Mouse (Mus musculus) neural tube, embryonic 12.5 days (tissue): ENCODE data around the gene Arhgap9. TPM values are rescaled to one million over a fixed set of nuclear protein-coding genes. Genes with fewer than 3 reads are reported as not detected.

Source experiments
- ATAC-seq: fragments of 200-750 bp; cut with Nextera tagmentation; 2 replicates; pipeline ENCODE4 v1.8.0; 2017; ENCODE audit warnings: low read depth, mild to moderate bottlenecking, moderate TSS enrichment, moderate library complexity; ENCODE audit not compliant: low FRiP score
- H3K27ac ChIP-seq: fragments of 300-500 bp; sonication (generic); 2 replicates; pipeline ENCODE4 v1.5.1; 2016
- H3K27me3 ChIP-seq: fragments of 300-500 bp; sonication (generic); replicated peaks from 2 replicates; pipeline ENCODE4 v1.6.1; 2016; ENCODE audit warnings: mild to moderate bottlenecking
- H3K36me3 ChIP-seq: fragments of 300-500 bp; sonication (generic); 2 replicates; pipeline ENCODE4 v1.6.1; 2016; ENCODE audit warnings: mild to moderate bottlenecking
- H3K4me1 ChIP-seq: fragments of 300-500 bp; sonication (generic); 2 replicates; pipeline ENCODE4 v1.6.1; 2016
- H3K4me2 ChIP-seq: fragments of 300-500 bp; sonication (generic); replicated peaks from 2 replicates; pipeline ENCODE4 v1.6.1; 2016; ENCODE audit warnings: mild to moderate bottlenecking
- H3K4me3 ChIP-seq: fragments of 300-500 bp; sonication (generic); 2 replicates; pipeline ENCODE4 v1.5.1; 2016
- H3K9ac ChIP-seq: fragments of 300-500 bp; sonication (generic); 2 replicates; pipeline ENCODE4 v1.6.1; 2016; ENCODE audit warnings: mild to moderate bottlenecking
- H3K9me3 ChIP-seq: fragments of 300-500 bp; sonication (generic); 2 replicates; pipeline ENCODE4 v1.6.1; 2016; ENCODE audit warnings: mild to moderate bottlenecking
- WGBS: fragments of 180-500 bp; shearing (Covaris S2); methylation state at CpG from one replicate; pipeline ENCODE4 v1.1.7; 2016; 5-methylcytosine and 5-hydroxymethylcytosine counted together
- polyA plus RNA-seq: library from polyadenylated mRNA; unstranded; fragments of >200 nt; fragmentation: Nextera tagmentation; extraction: Ambion mirVana; gene quantifications from 2 replicates; pipeline ENCODE4 v1.2.1, GENCODE M21; 2016

The Arhgap9 gene
- 1.7 and 2.0 TPM in 2 replicates for polyA plus RNA-seq

DNA sequence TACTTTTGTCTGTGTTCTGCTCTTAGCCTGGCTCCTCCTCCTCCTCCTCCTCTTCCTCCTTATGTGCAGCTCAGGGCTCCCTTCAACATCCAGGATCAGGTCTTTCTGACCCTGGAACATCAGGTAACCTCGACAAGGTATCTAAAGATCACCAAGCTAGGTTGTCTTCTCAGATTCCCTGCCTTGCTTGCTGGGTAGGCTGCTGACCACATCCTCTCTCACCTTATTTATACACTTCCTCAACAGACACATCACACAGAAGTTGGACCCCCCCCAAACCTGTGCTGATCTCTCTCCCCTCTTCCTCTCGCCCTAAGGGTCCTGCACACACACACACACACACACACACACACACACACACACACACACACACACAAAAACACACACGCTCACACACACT lies at the start of gene Arhgap9:
Gene Arhgap9, plus strand, starts transcription at position 344 of the 400 bp plus-strand sequence.
- no peaks in the 10 kb centered on the region for H3K9me3 ChIP-seq
- no peak for ATAC-seq
- H3K4me1 ChIP-seq = peaks cover 11% of the 10 kb centered on the region
- no peak within 1 kb of the TSS for H3K4me2 ChIP-seq
- no peak within 1 kb of the TSS; the same call in 1 of the 2 replicates for H3K4me3 ChIP-seq
- no peak within 1 kb of the TSS for H3K9ac ChIP-seq
- WGBS = 72% methylated on average over 3 of the region's 3 CpGs
- peaks cover 32% of the 10 kb centered on the region for H3K27me3 ChIP-seq
- H3K27ac ChIP-seq = no peak within 1 kb of the TSS
- H3K36me3 ChIP-seq = no peaks in the 10 kb centered on the region

DNA sequence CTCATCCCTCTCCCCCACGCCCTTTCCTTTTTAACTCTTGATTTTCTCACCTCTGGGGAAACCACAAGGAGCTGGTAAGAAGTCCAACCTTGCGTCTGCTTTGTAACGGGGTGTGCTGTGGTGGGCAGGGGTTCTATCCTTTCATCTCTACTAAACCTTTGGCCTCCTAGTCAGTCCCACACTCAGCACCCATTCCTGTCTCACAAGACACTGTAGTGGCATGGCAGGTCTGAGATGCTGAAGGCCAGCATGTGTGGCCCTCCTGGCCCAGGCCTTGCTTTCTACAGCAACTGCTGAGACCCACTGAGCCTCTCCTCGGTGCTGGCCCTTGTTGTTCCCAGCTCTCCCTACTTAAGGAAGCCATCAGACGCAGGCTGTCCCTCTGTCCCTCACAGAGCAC lies 49.4 kb upstream of the Arhgap9 start:
- peaks cover 22% of the 10 kb centered on the region for H3K4me1 ChIP-seq
- no peaks in the 10 kb centered on the region for H3K9me3 ChIP-seq
- H3K9ac ChIP-seq = 0 out of 2 replicates have a peak overlapping the region, but pooled peaks have one; percentile 23
- no peak overlapping the region for H3K4me3 ChIP-seq
- peaks cover 88% of the 10 kb centered on the region for H3K36me3 ChIP-seq
- H3K27ac ChIP-seq = no peak overlapping the region
- H3K27me3 ChIP-seq = no peaks in the 10 kb centered on the region
- ATAC-seq = no peak
- 87% methylated on average over 5 of the region's 5 CpGs for WGBS
- H3K4me2 ChIP-seq = no peak overlapping the region

DNA sequence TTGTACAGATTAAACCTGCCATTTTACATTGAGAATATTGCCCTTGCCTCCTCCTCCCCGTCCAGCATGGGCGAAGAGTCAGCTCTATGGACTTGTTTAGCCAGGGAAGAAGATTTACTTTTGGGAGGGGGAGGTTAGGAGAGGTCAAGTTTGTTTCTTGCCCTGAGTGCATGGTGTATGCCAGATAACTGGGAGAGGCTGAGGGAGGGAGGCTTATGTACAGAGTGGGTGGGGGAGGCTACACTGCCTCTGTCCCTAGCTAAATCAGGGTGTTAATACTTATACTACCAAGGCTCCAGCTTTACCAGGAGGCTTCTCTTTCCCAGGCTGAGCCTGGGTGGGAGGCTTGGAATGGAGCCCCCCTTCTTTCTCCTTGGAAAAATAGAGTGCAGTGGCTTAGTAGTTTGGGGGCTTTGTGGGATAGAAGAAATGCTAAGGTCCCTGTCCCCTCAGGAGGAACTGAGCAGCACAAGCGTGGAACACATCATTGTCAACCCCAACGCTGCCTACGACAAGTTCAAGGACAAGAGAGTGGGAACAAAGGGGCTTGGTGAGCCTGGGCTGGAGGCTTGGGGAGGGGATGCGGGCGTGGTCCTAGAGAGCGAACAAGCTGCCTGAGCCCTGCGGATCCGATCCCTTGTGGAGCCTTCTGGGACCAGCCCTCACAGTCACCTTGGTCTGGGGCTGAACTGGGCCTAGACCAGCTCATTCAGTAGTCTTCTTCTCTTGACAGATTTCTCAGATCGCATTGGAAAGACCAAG lies 47.3 kb upstream of the Arhgap9 start:
- no peak overlapping the region for H3K27ac ChIP-seq
- no peak overlapping the region for H3K4me2 ChIP-seq
- no peaks in the 10 kb centered on the region for H3K27me3 ChIP-seq
- no peak overlapping the region for H3K9ac ChIP-seq
- H3K9me3 ChIP-seq = no peaks in the 10 kb centered on the region
- 90% methylated on average over 11 of the region's 11 CpGs for WGBS
- peaks cover 3% of the 10 kb centered on the region for H3K4me1 ChIP-seq
- ATAC-seq = no peak
- H3K36me3 ChIP-seq = peaks cover 95% of the 10 kb centered on the region
- H3K4me3 ChIP-seq = no peak overlapping the region

DNA sequence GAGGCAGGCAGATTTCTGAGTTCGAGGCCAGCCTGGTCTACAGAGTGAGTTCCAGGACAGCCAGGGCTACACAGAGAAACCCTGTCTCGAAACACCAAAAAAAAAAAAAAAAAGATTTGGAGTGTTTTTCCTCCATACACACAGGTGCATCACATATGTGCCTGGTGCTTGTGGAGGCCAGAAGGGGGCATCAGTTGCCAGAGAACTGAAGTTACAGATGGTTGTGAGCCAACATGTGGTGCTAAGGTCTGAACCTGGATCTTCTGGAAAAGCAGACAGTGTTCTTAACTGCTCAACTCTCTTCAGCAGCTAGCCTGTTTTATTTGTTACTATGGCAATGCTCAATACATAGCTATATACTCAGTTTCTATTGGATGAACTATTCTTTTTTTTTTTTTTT lies 42.0 kb upstream of the Arhgap9 start:
- Histone ChIP-seq H3K36me3 (peaks cover 94% of the 10 kb centered on the region), H3K4me2 (no peak overlapping the region), H3K9ac (no peak overlapping the region), H3K27ac (no peak overlapping the region), H3K9me3 (no peaks in the 10 kb centered on the region), H3K27me3 (no peaks in the 10 kb centered on the region), H3K4me1 (0 out of 2 replicates have a peak, but pooled peaks cover 1% of the 10 kb centered on the region), H3K4me3 (no peak overlapping the region)
- ATAC-seq = no peak
- WGBS = 92% methylated on average over 2 of the region's 2 CpGs

DNA sequence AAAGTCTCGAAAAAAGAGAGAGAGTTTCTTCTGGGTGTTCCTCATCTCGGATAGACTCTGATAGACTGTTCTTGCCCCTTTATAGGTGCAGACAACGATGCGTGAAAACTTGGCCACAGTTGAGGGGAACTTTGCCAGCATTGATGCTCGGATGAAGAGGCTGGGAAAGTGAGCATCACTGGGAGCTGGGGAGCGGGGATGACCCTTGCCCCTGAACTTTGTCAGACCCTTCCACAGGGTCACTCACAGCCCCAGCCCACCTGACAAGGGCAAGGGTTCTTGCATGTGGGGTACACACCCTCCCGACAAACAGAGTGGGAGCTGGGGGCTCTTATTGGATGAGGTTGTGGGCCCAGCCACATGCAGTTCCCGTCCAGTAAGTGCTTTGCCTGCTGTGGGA lies 40.4 kb upstream of the Arhgap9 start:
- Histone ChIP-seq H3K4me1 (peaks cover 17% of the 10 kb centered on the region), H3K36me3 (peaks cover 95% of the 10 kb centered on the region), H3K9me3 (no peaks in the 10 kb centered on the region), H3K27me3 (no peaks in the 10 kb centered on the region), H3K27ac (no peak overlapping the region), H3K4me3 (no peak overlapping the region), H3K4me2 (no peak overlapping the region), H3K9ac (no peak overlapping the region)
- no peak for ATAC-seq
- 90% methylated on average over 8 of the region's 8 CpGs for WGBS

DNA sequence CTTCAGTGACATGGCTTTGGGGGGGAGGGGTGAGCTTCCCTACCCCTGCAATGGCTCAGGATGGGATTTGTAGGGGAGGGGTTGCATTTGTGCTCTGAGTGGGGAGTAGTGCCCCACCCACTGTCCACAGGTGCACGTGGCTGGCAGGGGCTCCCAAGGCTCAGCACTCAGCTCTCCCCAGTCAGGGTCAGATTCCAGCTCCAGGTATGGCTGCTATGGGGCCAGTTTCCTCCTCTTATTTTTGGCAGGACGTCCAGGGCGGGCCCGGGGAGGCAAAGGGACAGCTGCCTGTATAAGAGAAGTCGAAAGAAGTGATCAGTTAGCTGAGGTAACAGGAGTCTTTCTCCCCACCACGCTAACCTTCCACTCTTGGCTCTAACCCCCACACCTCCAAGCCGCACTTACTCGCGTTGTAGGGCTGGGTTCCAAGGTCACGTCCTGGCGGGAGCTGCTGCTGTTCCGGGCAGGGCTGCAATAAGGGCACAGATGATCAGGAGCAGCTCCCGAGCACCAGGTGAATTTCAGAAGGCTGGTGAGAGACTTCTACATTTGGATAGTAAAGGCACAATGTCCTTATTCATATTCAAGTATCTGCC lies 39.0 kb upstream of the Arhgap9 start:
- Histone ChIP-seq H3K4me1 (peaks cover 31% of the 10 kb centered on the region), H3K9ac (no peak overlapping the region), H3K27me3 (no peaks in the 10 kb centered on the region), H3K4me3 (no peak overlapping the region), H3K36me3 (peaks cover 92% of the 10 kb centered on the region), H3K4me2 (no peak overlapping the region), H3K27ac (no peak overlapping the region), H3K9me3 (no peaks in the 10 kb centered on the region)
- 84% methylated on average over 13 of the region's 13 CpGs for WGBS
- ATAC-seq = no peak

DNA sequence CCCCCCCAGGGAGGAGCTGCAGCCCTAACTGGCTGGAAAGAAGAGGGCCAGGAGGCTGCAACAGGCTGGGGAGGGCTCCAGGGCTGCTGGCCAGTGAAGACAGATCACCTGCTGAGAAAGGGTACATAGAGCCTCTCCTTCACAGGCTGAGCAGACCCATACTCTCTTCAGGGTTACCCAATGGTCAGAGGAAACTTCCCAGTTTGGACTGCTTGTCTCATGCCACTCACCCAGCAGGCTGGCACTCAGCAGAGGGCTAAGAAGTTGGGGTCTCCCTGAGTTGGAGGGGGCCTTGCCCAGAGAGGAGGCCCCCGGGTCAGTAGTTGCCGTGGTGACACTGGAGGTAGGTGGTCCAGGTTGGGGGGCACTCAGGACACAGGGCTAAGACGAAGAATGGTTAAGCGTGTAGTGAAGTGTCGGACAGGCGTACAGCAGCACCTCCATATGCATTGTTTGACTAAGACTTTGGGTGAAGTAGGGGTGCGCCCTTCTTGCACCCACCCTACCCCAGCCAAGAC lies 37.6 kb upstream of the Arhgap9 start:
- Histone ChIP-seq H3K9ac (no peak overlapping the region), H3K4me3 (no peak overlapping the region), H3K4me2 (no peak overlapping the region), H3K9me3 (no peaks in the 10 kb centered on the region), H3K27ac (no peak overlapping the region), H3K27me3 (no peaks in the 10 kb centered on the region), H3K4me1 (peaks cover 36% of the 10 kb centered on the region), H3K36me3 (peaks cover 77% of the 10 kb centered on the region)
- WGBS = 92% methylated on average over 7 of the region's 7 CpGs
- no peak for ATAC-seq

DNA sequence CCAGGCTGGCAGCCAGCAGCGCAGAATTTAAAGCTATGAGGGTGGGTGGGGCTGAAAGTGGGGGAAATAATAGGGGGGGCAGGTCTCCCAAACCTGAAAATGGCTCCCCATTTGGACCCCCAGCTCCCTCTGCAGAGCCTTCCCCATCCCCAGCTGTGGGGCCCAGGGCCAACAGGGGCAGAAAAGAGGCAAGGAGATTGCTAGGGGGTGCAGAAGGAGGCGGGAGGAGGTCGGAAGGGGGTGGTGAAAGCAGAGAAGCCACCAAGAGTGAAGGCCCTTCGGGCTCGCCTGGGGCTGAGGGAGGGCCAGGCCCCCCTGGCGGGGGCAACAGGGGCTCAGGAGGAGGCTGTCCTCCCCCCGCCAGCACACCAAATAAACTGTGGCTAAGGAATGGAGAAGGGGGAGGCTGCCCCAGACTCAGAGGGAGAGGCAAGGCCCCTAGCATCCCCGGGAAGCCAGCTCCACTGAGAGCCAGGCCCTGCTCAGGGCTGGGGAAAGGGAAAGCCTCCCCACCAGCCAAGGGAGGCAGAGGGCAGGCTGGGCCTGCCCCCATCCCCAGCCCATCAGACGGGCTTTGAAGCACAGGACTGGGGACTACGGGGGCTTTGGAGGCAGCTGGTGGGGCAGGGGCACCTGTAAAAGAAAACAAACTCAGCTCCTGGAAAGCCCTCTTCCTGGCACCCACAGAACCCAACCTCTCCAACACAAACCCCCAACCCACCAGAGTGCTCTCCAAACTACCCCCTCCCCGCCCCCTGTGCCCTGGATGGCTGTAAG lies 36.9 kb upstream of the Arhgap9 start:
- 79% methylated on average over 11 of the region's 11 CpGs for WGBS
- H3K27me3 ChIP-seq = no peaks in the 10 kb centered on the region
- H3K4me3 ChIP-seq = no peak overlapping the region
- H3K27ac ChIP-seq = no peak overlapping the region
- peaks cover 38% of the 10 kb centered on the region for H3K4me1 ChIP-seq
- no peak for ATAC-seq
- H3K4me2 ChIP-seq = 0 out of 2 replicates have a peak overlapping the region, but pooled peaks have one; percentile 18
- peaks cover 74% of the 10 kb centered on the region for H3K36me3 ChIP-seq
- H3K9ac ChIP-seq = peak overlapping the region; percentile 10; the same call in 1 of the 2 replicates
- no peaks in the 10 kb centered on the region for H3K9me3 ChIP-seq

DNA sequence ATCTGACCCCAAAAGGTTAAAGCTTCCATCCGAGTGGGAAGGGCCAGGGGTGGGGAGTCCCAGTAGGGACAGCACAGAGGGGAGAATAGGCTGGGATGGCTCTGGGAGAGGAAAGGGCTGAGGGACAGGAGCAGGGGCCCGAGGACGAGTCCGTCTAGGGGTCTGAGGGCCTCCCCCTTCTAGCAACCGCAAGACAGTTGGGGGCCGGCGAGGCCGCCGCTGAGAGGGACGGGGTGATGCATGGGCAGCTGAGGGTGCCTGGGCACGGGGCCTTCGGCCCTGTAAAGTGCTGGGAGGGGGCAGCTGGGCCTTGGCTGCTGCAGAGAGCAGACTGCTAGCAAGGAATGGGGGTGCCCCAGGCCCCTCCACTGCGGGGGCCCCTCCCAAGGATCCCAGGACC lies 36.1 kb upstream of the Arhgap9 start:
- H3K4me3 ChIP-seq = no peak overlapping the region; the same call in 1 of the 2 replicates
- H3K9me3 ChIP-seq = no peaks in the 10 kb centered on the region
- peaks cover 38% of the 10 kb centered on the region for H3K4me1 ChIP-seq
- H3K36me3 ChIP-seq = peaks cover 68% of the 10 kb centered on the region
- H3K4me2 ChIP-seq = peak overlapping the region; percentile 88; the same call in 1 of the 2 replicates
- WGBS = 81% methylated on average over 13 of the region's 13 CpGs
- H3K9ac ChIP-seq = peak overlapping the region; percentile 10; the same call in 1 of the 2 replicates
- no peak overlapping the region for H3K27ac ChIP-seq
- no peaks in the 10 kb centered on the region for H3K27me3 ChIP-seq
- no peak for ATAC-seq

DNA sequence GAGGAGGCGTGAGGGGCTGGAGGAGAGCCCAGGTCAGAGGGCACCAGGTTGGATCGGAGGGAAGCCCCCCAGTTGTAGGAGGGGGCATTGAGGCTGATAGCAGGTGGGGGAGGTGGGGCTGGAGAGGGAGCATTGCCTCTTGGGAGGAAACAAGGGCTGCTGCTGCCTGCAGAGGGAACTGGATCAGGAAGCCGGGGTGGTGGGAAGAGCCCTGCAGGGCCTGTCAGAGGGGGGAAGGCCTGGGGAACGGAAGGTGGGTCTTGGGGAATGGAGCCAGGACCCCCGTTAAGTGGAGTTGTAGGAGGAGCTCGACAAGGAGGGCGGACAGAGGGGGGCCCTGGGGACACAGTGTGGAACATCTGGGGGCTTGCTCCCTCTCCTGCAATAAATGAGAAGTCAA lies 35.6 kb upstream of the Arhgap9 start:
- ATAC-seq = no peak
- 67% methylated on average over 7 of the region's 7 CpGs for WGBS
- H3K4me3 ChIP-seq = 0 out of 2 replicates have a peak overlapping the region, but pooled peaks have one; percentile 72
- H3K9me3 ChIP-seq = no peaks in the 10 kb centered on the region
- peak overlapping the region; percentile 10 for H3K9ac ChIP-seq
- no peaks in the 10 kb centered on the region for H3K27me3 ChIP-seq
- peaks cover 39% of the 10 kb centered on the region for H3K4me1 ChIP-seq
- H3K36me3 ChIP-seq = peaks cover 63% of the 10 kb centered on the region
- H3K27ac ChIP-seq = no peak overlapping the region
- peak overlapping the region; percentile 88 for H3K4me2 ChIP-seq

DNA sequence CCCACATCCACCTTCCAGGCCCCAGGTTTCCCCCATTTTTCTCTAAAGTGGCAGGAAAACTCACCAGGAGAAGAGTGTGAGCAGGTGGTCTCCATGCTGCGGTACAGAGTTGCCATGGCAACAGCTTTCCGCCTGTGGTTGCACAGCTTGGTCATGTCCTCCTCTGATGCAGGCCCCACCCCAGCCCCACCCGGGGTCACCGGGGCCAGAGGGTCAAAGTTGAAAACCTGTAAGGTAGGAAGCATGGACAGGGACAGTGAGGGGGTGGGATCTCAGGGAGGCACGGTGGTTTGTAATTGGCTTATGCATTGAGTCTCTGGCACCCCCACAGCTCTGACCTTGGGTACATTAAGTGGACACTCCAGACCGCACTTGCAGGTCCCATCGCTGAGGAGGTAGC lies 35.0 kb upstream of the Arhgap9 start:
- Histone ChIP-seq H3K27ac (no peak overlapping the region), H3K4me3 (peak overlapping the region; percentile 72; the same call in 1 of the 2 replicates), H3K9ac (peak overlapping the region; percentile 86; the same call in 1 of the 2 replicates), H3K4me1 (peaks cover 44% of the 10 kb centered on the region), H3K4me2 (peak overlapping the region; percentile 88), H3K27me3 (no peaks in the 10 kb centered on the region), H3K36me3 (peaks cover 57% of the 10 kb centered on the region), H3K9me3 (no peaks in the 10 kb centered on the region)
- WGBS = 63% methylated on average over 7 of the region's 7 CpGs
- ATAC-seq = no peak
